Mouse (Mus musculus): ENCODE data around the gene Drap1. TPM values are rescaled to one million over a fixed set of nuclear protein-coding genes. Genes with fewer than 3 reads are reported as not detected.

The Drap1 gene
- polyA plus RNA-seq, 1 experiment from 2014 or later = 246 TPM

GRCm38 (mm10) chr19:5465037-5465436, 40.3 kb upstream of the Drap1 start:
- Histone ChIP-seq H3K27me3 (ENCODE audit: insufficient read depth, low read length) (no peaks in the 10 kb centered on the region), H3K4me1 (replicated peaks; ENCODE audit: insufficient read depth, low read length) (peaks cover 11% of the 10 kb centered on the region), H3K4me3 (replicated peaks; ENCODE audit: low read depth, low read length) (no peak overlapping the region), H3K4me2 (ENCODE audit: low read length) (no peak overlapping the region), H3K27ac (no peak overlapping the region), H3K9me3 (replicated peaks; ENCODE audit: low read length) (no peaks in the 10 kb centered on the region), H3K9ac (ENCODE audit: low read depth, low read length) (no peak overlapping the region), H3K36me3 (ENCODE audit: insufficient read depth, low read length) (peaks cover 44% of the 10 kb centered on the region)
- TF ChIP-seq CTCF (IDR thresholded peaks at IDR 0.05; ENCODE audit: low read depth) = no peak
- WGBS = 92% methylated on average over 8 of the region's 8 CpGs
- DNase-seq (ENCODE audit: low spot score) = no peak
- no peak for ATAC-seq (replicated peaks; ENCODE audit: low FRiP score, low read depth)

- H3K4me3 ChIP-seq (replicated peaks; ENCODE audit: low read depth, low read length) = no peak overlapping the region
- TF ChIP-seq CTCF (IDR thresholded peaks at IDR 0.05; ENCODE audit: low read depth) = peak; percentile 92
- H3K9ac ChIP-seq (ENCODE audit: low read depth, low read length) = peak overlapping the region; percentile 40; the same call in 1 of the 2 replicates
- H3K9me3 ChIP-seq (replicated peaks; ENCODE audit: low read length) = no peaks in the 10 kb centered on the region
- H3K27ac ChIP-seq = peak overlapping the region; percentile 65
- 24% methylated on average over 15 of the region's 15 CpGs for WGBS
- peaks cover 11% of the 10 kb centered on the region for H3K4me1 ChIP-seq (replicated peaks; ENCODE audit: insufficient read depth, low read length)
- H3K4me2 ChIP-seq (ENCODE audit: low read length) = peak overlapping the region; percentile 43
- H3K27me3 ChIP-seq (ENCODE audit: insufficient read depth, low read length) = no peaks in the 10 kb centered on the region
- H3K36me3 ChIP-seq (ENCODE audit: insufficient read depth, low read length) = peaks cover 44% of the 10 kb centered on the region
- peak; percentile 85 for DNase-seq (ENCODE audit: low spot score)
- ATAC-seq (replicated peaks; ENCODE audit: low FRiP score, low read depth) = peak; percentile 33; the same call in 1 of the 2 replicates
These were observed 39.2 kb upstream of the Drap1 start for GRCm38 (mm10) chr19:5463791-5464562.

- Histone ChIP-seq H3K4me2 (ENCODE audit: low read length) (no peak overlapping the region), H3K27me3 (ENCODE audit: insufficient read depth, low read length) (no peaks in the 10 kb centered on the region), H3K4me3 (replicated peaks; ENCODE audit: low read depth, low read length) (no peak overlapping the region), H3K9ac (ENCODE audit: low read depth, low read length) (no peak overlapping the region), H3K4me1 (replicated peaks; ENCODE audit: insufficient read depth, low read length) (peaks cover 13% of the 10 kb centered on the region), H3K27ac (no peak overlapping the region), H3K9me3 (replicated peaks; ENCODE audit: low read length) (no peaks in the 10 kb centered on the region), H3K36me3 (ENCODE audit: insufficient read depth, low read length) (peaks cover 44% of the 10 kb centered on the region)
- no peak for TF ChIP-seq CTCF (IDR thresholded peaks at IDR 0.05; ENCODE audit: low read depth)
- DNase-seq (ENCODE audit: low spot score) = no peak
- no peak for ATAC-seq (replicated peaks; ENCODE audit: low FRiP score, low read depth)
- WGBS = 92% methylated on average over 9 of the region's 9 CpGs
These were observed 38.4 kb upstream of the Drap1 start for GRCm38 (mm10) chr19:5463212-5463611.

GRCm38 (mm10) chr19:5461411-5461810, 36.6 kb upstream of the Drap1 start:
- Histone ChIP-seq H3K4me2 (ENCODE audit: low read length) (peak overlapping the region; percentile 84), H3K9me3 (replicated peaks; ENCODE audit: low read length) (no peaks in the 10 kb centered on the region), H3K9ac (ENCODE audit: low read depth, low read length) (peak overlapping the region; percentile 68; the same call in 1 of the 2 replicates), H3K27me3 (ENCODE audit: insufficient read depth, low read length) (no peaks in the 10 kb centered on the region), H3K4me3 (replicated peaks; ENCODE audit: low read depth, low read length) (peak overlapping the region; percentile 70; the same call in 1 of the 2 replicates), H3K27ac (no peak overlapping the region), H3K36me3 (ENCODE audit: insufficient read depth, low read length) (peaks cover 32% of the 10 kb centered on the region), H3K4me1 (replicated peaks; ENCODE audit: insufficient read depth, low read length) (peaks cover 13% of the 10 kb centered on the region)
- no peak for ATAC-seq (replicated peaks; ENCODE audit: low FRiP score, low read depth)
- no peak for DNase-seq (ENCODE audit: low spot score)
- TF ChIP-seq CTCF (IDR thresholded peaks at IDR 0.05; ENCODE audit: low read depth) = no peak
- WGBS = 82% methylated on average over 6 of the region's 6 CpGs

GRCm38 (mm10) chr19:5460465-5460911, 35.7 kb upstream of the Drap1 start, which contains the start of gene Fibp:
Fibp (plus strand) TSS chr19:5460615.
- H3K4me2 ChIP-seq (ENCODE audit: low read length) = peak within 1 kb of the TSS; percentile 84
- peaks cover 23% of the 10 kb centered on the region; the same call in 1 of the 2 replicates for H3K36me3 ChIP-seq (ENCODE audit: insufficient read depth, low read length)
- TF ChIP-seq CTCF (IDR thresholded peaks at IDR 0.05; ENCODE audit: low read depth) = 0 out of 2 replicates have a peak, but pooled peaks have one; percentile 3
- no peaks in the 10 kb centered on the region for H3K9me3 ChIP-seq (replicated peaks; ENCODE audit: low read length)
- peaks cover 20% of the 10 kb centered on the region for H3K4me1 ChIP-seq (replicated peaks; ENCODE audit: insufficient read depth, low read length)
- peak; percentile 47 for ATAC-seq (replicated peaks; ENCODE audit: low FRiP score, low read depth)
- H3K9ac ChIP-seq (ENCODE audit: low read depth, low read length) = peak within 1 kb of the TSS; percentile 68
- H3K4me3 ChIP-seq (replicated peaks; ENCODE audit: low read depth, low read length) = peak within 1 kb of the TSS; percentile 70
- DNase-seq (ENCODE audit: low spot score) = peak; percentile 91
- under 1% methylated on average over 32 of the region's 32 CpGs for WGBS
- H3K27ac ChIP-seq = peak within 1 kb of the TSS; percentile 65; the same call in 1 of the 2 replicates
- H3K27me3 ChIP-seq (ENCODE audit: insufficient read depth, low read length) = no peaks in the 10 kb centered on the region

GRCm38 (mm10) chr19:5459896-5460295, 35.1 kb upstream of the Drap1 start:
- Histone ChIP-seq H3K9me3 (replicated peaks; ENCODE audit: low read length) (no peaks in the 10 kb centered on the region), H3K27ac (no peak overlapping the region), H3K9ac (ENCODE audit: low read depth, low read length) (peak overlapping the region; percentile 68), H3K4me2 (ENCODE audit: low read length) (peak overlapping the region; percentile 84), H3K4me3 (replicated peaks; ENCODE audit: low read depth, low read length) (peak overlapping the region; percentile 70), H3K4me1 (replicated peaks; ENCODE audit: insufficient read depth, low read length) (peaks cover 23% of the 10 kb centered on the region), H3K27me3 (ENCODE audit: insufficient read depth, low read length) (no peaks in the 10 kb centered on the region), H3K36me3 (ENCODE audit: insufficient read depth, low read length) (peaks cover 18% of the 10 kb centered on the region; the same call in 1 of the 2 replicates)
- 21% methylated on average over 3 of the region's 3 CpGs for WGBS
- no peak for TF ChIP-seq CTCF (IDR thresholded peaks at IDR 0.05; ENCODE audit: low read depth)
- DNase-seq (ENCODE audit: low spot score) = no peak
- ATAC-seq (replicated peaks; ENCODE audit: low FRiP score, low read depth) = no peak

Data from kidney, postnatal 0 days (tissue).